Mouse (Mus musculus): Measurements from ENCODE around the gene Tedc1. TPM values are rescaled to one million over a fixed set of nuclear protein-coding genes. Genes with fewer than 3 reads are reported as not detected.

Tedc1 gene
- polyA plus RNA-seq, 1 experiment = 23.8 TPM

DNA sequence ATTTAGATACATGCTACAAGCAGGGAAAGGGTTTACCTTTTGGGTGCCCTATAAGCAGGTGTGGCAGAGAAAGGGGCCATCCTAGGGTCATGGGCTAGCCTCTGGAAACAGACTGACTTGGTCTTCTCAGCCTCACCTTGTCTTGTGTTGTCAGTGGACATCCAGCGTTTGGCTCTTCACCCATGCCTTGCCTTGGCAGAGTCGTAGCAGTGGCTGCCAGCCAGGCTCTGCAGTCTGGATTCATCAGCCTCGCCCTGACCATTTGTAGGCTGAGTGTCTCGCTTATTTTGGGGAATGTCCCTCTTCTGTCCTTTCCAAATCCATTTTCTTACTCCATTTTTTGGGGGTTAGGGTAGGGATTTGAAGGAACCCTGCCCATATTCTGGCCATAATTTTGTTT lies 45.1 kb downstream of the Tedc1 start:
- no peak overlapping the region for H3K4me3 ChIP-seq (ENCODE audit: insufficient read depth, poor library complexity, severe bottlenecking)
- TF ChIP-seq CTCF (IDR thresholded peaks at IDR 0.05; ENCODE audit: control insufficient read depth, insufficient read depth, insufficient read length) (no peak), MYOG (IDR thresholded peaks at IDR 0.05; ENCODE audit: control insufficient read depth, extremely low read depth, insufficient read length) (no peak), MAX (IDR thresholded peaks at IDR 0.05) (no peak), USF1 (IDR thresholded peaks at IDR 0.05; ENCODE audit: low read depth) (no peak), FOSL1 (IDR thresholded peaks at IDR 0.05; ENCODE audit: insufficient read depth, low read length, poor library complexity, severe bottlenecking) (no peak), CEBPB (IDR thresholded peaks at IDR 0.05; ENCODE audit: low read depth) (no peak), MYOD1 (IDR thresholded peaks at IDR 0.05; ENCODE audit: control insufficient read depth, insufficient read length, low read depth) (no peak)
- no peaks in the 10 kb centered on the region for H3K79me3 ChIP-seq (ENCODE audit: low read depth)
- H3K79me2 ChIP-seq (ENCODE audit: control insufficient read depth, insufficient read depth) = no peaks in the 10 kb centered on the region
- H3K27me3 ChIP-seq (ENCODE audit: control insufficient read depth, insufficient read depth, insufficient read length) = no peaks in the 10 kb centered on the region
- H3ac ChIP-seq (ENCODE audit: control insufficient read depth, insufficient read length, low read depth) = no peak overlapping the region
- H3K36me3 ChIP-seq (ENCODE audit: control insufficient read depth, insufficient read depth) = no peaks in the 10 kb centered on the region

DNA sequence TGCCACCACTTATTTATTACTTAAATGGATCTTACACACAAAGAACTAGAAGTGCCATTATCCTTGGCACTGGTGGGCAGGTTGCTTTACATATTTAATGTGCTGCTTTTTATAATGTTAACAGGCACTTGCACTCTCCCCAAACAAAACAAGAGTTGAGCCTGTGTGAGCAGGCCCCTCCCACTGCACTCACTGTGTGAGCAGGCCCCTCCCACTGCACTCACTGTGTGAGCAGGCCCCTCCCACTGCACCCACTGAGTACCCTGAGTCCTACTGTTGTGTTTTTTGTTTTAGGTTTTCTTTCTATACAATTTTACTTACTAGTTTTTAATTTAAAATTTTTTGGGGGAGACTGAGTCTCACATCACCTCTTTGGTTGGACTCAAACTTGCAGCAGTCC lies 45.8 kb downstream of the Tedc1 start:
- H3ac ChIP-seq (ENCODE audit: control insufficient read depth, insufficient read length, low read depth) = no peak overlapping the region
- no peaks in the 10 kb centered on the region for H3K79me2 ChIP-seq (ENCODE audit: control insufficient read depth, insufficient read depth)
- H3K36me3 ChIP-seq (ENCODE audit: control insufficient read depth, insufficient read depth) = no peaks in the 10 kb centered on the region
- TF ChIP-seq FOSL1 (IDR thresholded peaks at IDR 0.05; ENCODE audit: insufficient read depth, low read length, poor library complexity, severe bottlenecking) = no peak
- no peak for TF ChIP-seq MAX (IDR thresholded peaks at IDR 0.05)
- TF ChIP-seq USF1 (IDR thresholded peaks at IDR 0.05; ENCODE audit: low read depth) = no peak
- TF ChIP-seq CEBPB (IDR thresholded peaks at IDR 0.05; ENCODE audit: low read depth) = no peak
- TF ChIP-seq MYOG (IDR thresholded peaks at IDR 0.05; ENCODE audit: control insufficient read depth, extremely low read depth, insufficient read length) = no peak
- no peak for TF ChIP-seq MYOD1 (IDR thresholded peaks at IDR 0.05; ENCODE audit: control insufficient read depth, insufficient read length, low read depth)
- no peak for TF ChIP-seq CTCF (IDR thresholded peaks at IDR 0.05; ENCODE audit: control insufficient read depth, insufficient read depth, insufficient read length)
- no peaks in the 10 kb centered on the region for H3K79me3 ChIP-seq (ENCODE audit: low read depth)
- H3K27me3 ChIP-seq (ENCODE audit: control insufficient read depth, insufficient read depth, insufficient read length) = no peaks in the 10 kb centered on the region
- no peak overlapping the region for H3K4me3 ChIP-seq (ENCODE audit: insufficient read depth, poor library complexity, severe bottlenecking)

DNA sequence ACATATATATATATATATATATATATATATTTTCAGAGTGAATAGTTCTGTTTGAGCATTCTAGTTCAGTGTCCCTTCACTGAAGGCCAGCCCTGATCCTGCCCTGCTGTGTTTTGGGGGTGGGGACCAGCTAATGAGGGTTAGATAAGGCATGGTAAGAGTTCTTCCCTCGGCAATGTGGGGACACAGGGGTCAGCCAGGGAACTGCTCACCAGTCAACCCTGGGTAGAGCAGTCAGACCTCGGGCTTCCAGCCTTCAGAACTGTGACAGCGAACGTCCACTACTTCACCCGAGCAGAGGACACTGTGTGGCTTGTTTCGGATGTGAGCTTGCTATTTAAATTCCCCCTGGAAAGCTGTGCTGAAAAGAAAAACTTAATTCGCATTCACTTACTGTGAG lies 47.3 kb downstream of the Tedc1 start:
- H3K79me3 ChIP-seq (ENCODE audit: low read depth) = no peaks in the 10 kb centered on the region
- no peak overlapping the region for H3ac ChIP-seq (ENCODE audit: control insufficient read depth, insufficient read length, low read depth)
- H3K4me3 ChIP-seq (ENCODE audit: insufficient read depth, poor library complexity, severe bottlenecking) = no peak overlapping the region
- no peaks in the 10 kb centered on the region for H3K36me3 ChIP-seq (ENCODE audit: control insufficient read depth, insufficient read depth)
- TF ChIP-seq MAX (IDR thresholded peaks at IDR 0.05) = no peak
- no peaks in the 10 kb centered on the region for H3K79me2 ChIP-seq (ENCODE audit: control insufficient read depth, insufficient read depth)
- no peaks in the 10 kb centered on the region for H3K27me3 ChIP-seq (ENCODE audit: control insufficient read depth, insufficient read depth, insufficient read length)

DNA sequence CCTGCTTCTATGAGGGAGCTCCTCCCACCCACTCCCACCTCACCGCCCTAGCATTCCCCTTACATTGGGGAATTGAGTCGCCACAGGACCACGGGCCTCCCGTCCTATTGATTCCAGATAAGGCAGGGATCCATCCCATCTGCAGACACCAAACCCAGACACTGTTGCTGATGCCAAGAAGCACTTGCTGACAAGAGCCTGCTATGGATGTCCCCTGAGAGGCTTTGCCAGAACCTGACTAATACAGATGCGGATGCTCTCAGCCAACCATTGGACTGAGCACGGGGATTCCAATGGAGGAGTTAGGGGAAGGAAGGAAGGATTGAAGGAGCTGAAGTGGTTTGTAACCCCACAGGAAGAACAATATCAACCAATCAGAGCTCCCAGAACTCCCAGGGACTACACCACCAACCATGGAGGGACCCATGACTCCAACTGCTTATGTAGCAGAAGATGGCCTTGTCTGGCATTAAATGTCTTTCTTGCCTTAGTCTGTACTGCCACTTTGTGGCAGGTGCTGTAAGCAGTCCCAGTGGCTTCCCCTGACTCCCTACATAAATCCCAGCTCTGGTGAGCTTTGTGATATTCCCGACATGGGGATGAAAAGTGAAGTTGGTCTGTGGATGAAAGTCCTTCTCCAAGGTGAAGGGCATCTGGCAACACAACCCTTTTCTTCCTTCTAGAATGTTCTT lies 49.2 kb downstream of the Tedc1 start:
- TF ChIP-seq FOSL1 (IDR thresholded peaks at IDR 0.05; ENCODE audit: insufficient read depth, low read length, poor library complexity, severe bottlenecking) (no peak), CEBPB (IDR thresholded peaks at IDR 0.05; ENCODE audit: low read depth) (no peak), CTCF (IDR thresholded peaks at IDR 0.05; ENCODE audit: control insufficient read depth, insufficient read depth, insufficient read length) (no peak)
- Histone ChIP-seq H3ac (ENCODE audit: control insufficient read depth, insufficient read length, low read depth) (no peak overlapping the region), H3K79me3 (ENCODE audit: low read depth) (no peaks in the 10 kb centered on the region), H3K4me3 (ENCODE audit: insufficient read depth, poor library complexity, severe bottlenecking) (no peak overlapping the region), H3K79me2 (ENCODE audit: control insufficient read depth, insufficient read depth) (no peaks in the 10 kb centered on the region), H3K27me3 (ENCODE audit: control insufficient read depth, insufficient read depth, insufficient read length) (no peaks in the 10 kb centered on the region), H3K36me3 (ENCODE audit: control insufficient read depth, insufficient read depth) (no peaks in the 10 kb centered on the region)

DNA sequence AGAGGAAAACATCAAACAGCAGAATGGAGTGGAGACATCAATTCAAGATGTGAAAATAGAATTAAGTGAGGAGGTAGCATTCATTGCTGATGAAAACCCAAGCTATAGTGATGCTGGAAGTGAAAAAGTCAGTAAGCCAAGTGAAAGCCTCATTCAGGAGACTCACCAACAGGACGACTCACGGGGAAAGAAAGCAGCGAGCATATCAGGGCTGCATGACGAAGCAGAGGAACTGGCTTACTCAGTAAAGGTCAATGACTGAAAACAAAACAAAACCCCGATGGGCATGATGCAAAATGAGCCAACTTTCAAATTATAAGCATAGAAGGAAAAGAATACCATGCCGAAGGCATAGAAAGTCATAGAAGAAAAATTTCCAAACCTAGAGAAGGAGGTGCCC lies 51.5 kb downstream of the Tedc1 start:
- Histone ChIP-seq H3K79me3 (ENCODE audit: low read depth) (no peaks in the 10 kb centered on the region), H3ac (ENCODE audit: control insufficient read depth, insufficient read length, low read depth) (no peak overlapping the region), H3K79me2 (ENCODE audit: control insufficient read depth, insufficient read depth) (no peaks in the 10 kb centered on the region), H3K36me3 (ENCODE audit: control insufficient read depth, insufficient read depth) (no peaks in the 10 kb centered on the region), H3K4me3 (ENCODE audit: insufficient read depth, poor library complexity, severe bottlenecking) (no peak overlapping the region), H3K27me3 (ENCODE audit: control insufficient read depth, insufficient read depth, insufficient read length) (no peaks in the 10 kb centered on the region)
- TF ChIP-seq MAX (IDR thresholded peaks at IDR 0.05) (no peak), CEBPB (IDR thresholded peaks at IDR 0.05; ENCODE audit: low read depth) (no peak), CTCF (IDR thresholded peaks at IDR 0.05; ENCODE audit: control insufficient read depth, insufficient read depth, insufficient read length) (no peak), USF1 (IDR thresholded peaks at IDR 0.05; ENCODE audit: low read depth) (no peak), MYOD1 (IDR thresholded peaks at IDR 0.05; ENCODE audit: control insufficient read depth, insufficient read length, low read depth) (no peak), FOSL1 (IDR thresholded peaks at IDR 0.05; ENCODE audit: insufficient read depth, low read length, poor library complexity, severe bottlenecking) (no peak), MYOG (IDR thresholded peaks at IDR 0.05; ENCODE audit: control insufficient read depth, extremely low read depth, insufficient read length) (no peak)

DNA sequence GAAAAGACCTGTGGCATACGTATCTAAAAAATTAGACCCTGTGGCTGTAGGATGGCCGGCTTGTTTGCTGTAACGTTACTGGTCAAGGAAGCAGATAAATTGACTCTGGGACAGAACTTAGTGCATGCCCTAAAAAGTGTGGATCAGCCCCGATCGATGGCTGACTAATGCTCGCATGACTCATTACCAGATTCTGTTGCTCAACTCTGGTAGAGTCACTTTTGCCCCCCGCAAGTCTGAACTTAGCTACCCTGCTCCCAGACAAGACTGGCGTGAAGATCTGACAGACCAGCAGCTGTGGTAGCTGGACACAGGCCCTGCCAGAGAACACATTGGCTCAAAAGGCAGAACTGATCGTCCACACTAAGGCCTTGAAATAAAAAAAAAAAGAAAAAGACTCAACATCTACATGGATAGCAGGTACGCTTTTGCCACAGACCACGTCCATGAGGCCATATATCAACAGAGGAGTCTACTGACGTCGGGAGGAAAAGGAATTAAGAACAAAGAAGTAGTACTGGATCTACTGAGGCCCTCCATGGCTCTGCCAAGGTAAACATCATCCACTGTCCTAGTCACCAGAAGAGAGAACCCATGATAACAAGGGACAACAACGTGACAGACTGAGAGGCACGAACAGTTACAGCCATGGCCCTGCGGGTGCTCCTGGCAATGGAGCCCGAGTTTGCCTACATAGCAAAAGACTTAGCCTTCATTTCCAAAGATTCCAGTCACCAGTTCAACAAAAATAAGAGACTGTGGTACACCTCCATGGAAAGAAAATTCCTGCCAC lies 54.6 kb downstream of the Tedc1 start:
- H3K79me2 ChIP-seq (ENCODE audit: control insufficient read depth, insufficient read depth) = no peaks in the 10 kb centered on the region
- no peak overlapping the region for H3K4me3 ChIP-seq (ENCODE audit: insufficient read depth, poor library complexity, severe bottlenecking)
- H3K79me3 ChIP-seq (ENCODE audit: low read depth) = no peaks in the 10 kb centered on the region
- TF ChIP-seq CEBPB (IDR thresholded peaks at IDR 0.05; ENCODE audit: low read depth) = peak; percentile 40
- no peak for TF ChIP-seq FOSL1 (IDR thresholded peaks at IDR 0.05; ENCODE audit: insufficient read depth, low read length, poor library complexity, severe bottlenecking)
- no peaks in the 10 kb centered on the region for H3K27me3 ChIP-seq (ENCODE audit: control insufficient read depth, insufficient read depth, insufficient read length)
- H3ac ChIP-seq (ENCODE audit: control insufficient read depth, insufficient read length, low read depth) = no peak overlapping the region
- H3K36me3 ChIP-seq (ENCODE audit: control insufficient read depth, insufficient read depth) = no peaks in the 10 kb centered on the region

All from C2C12 (cell line).